In genomic region chr4:149563941-149564361, GRCm38 (mm10) we compare ENCODE assay signal across 8 mouse cellular contexts. TPM values are rescaled to one million over a fixed set of nuclear protein-coding genes. Genes with fewer than 3 reads are reported as not detected.
DNase-seq lines count a peak whose midpoint lies in the region; ATAC-seq and TF ChIP-seq lines count a peak whose summit lies in the region.

No protein-coding gene starts in this region.

- H3K27me3 ChIP-seq in heart, embryonic 12.5 days (replicated peaks), result no peaks in the 10 kb centered on the region
- no peaks in the 10 kb centered on the region for H3K27me3 ChIP-seq in stomach, embryonic 16.5 days (ENCODE audit: control insufficient read depth, insufficient read depth, low read length)
- H3K27me3 ChIP-seq in stomach, postnatal 0 days (ENCODE audit: control insufficient read depth, insufficient read depth, low read length), result no peaks in the 10 kb centered on the region
- H3K27me3 ChIP-seq in intestine, embryonic 15.5 days (replicated peaks), result no peaks in the 10 kb centered on the region

- peak overlapping the region; percentile 51 for H3K4me2 ChIP-seq in heart, embryonic 12.5 days
- H3K4me2 ChIP-seq in stomach, embryonic 16.5 days (ENCODE audit: low read depth, low read length), result peak overlapping the region; percentile 48
- no peak overlapping the region for H3K4me2 ChIP-seq in stomach, postnatal 0 days (replicated peaks; ENCODE audit: low read depth)
- peak overlapping the region; percentile 10; the same call in 1 of the 2 replicates for H3K4me2 ChIP-seq in intestine, embryonic 15.5 days (replicated peaks)

- peaks cover 57% of the 10 kb centered on the region for H3K4me1 ChIP-seq in heart, embryonic 12.5 days (replicated peaks)
- peaks cover 42% of the 10 kb centered on the region for H3K4me1 ChIP-seq in stomach, embryonic 16.5 days (ENCODE audit: control insufficient read depth, insufficient read depth, low read length)
- H3K4me1 ChIP-seq in stomach, postnatal 0 days (replicated peaks; ENCODE audit: control insufficient read depth, insufficient read depth), result 0 out of 2 replicates have a peak, but pooled peaks cover 4% of the 10 kb centered on the region
- peaks cover 47% of the 10 kb centered on the region for H3K4me1 ChIP-seq in intestine, embryonic 15.5 days (replicated peaks)

- ATAC-seq in heart, embryonic 12.5 days (ENCODE audit: insufficient number of reproducible peaks, low FRiP score), result peak; percentile 33; the same call in 1 of the 2 replicates
- ATAC-seq in stomach, embryonic 16.5 days (ENCODE audit: insufficient read depth, low FRiP score), result no peak
- no peak for ATAC-seq in stomach, postnatal 0 days (ENCODE audit: low FRiP score, low TSS enrichment)
- ATAC-seq in intestine, embryonic 15.5 days, result peak; percentile 48

- 0 out of 2 replicates have a peak overlapping the region, but pooled peaks have one; percentile 5 for H3K4me3 ChIP-seq in heart, embryonic 12.5 days
- H3K4me3 ChIP-seq in stomach, embryonic 16.5 days (replicated peaks; ENCODE audit: low read length), result no peak overlapping the region
- no peak overlapping the region for H3K4me3 ChIP-seq in stomach, postnatal 0 days (ENCODE audit: low read depth, low read length)
- no peak overlapping the region for H3K4me3 ChIP-seq in intestine, embryonic 15.5 days (replicated peaks)

- H3K9me3 ChIP-seq in heart, embryonic 12.5 days (replicated peaks), result no peaks in the 10 kb centered on the region
- H3K9me3 ChIP-seq in stomach, embryonic 16.5 days (replicated peaks; ENCODE audit: control insufficient read depth, low read length), result no peaks in the 10 kb centered on the region
- no peaks in the 10 kb centered on the region for H3K9me3 ChIP-seq in stomach, postnatal 0 days (ENCODE audit: control insufficient read depth, low read length)
- H3K9me3 ChIP-seq in intestine, embryonic 15.5 days, result no peaks in the 10 kb centered on the region

- 47% methylated on average over 10 of the region's 10 CpGs for WGBS in heart, embryonic 12.5 days
- WGBS in stomach, embryonic 16.5 days, result 66% methylated on average over 10 of the region's 10 CpGs
- 62% methylated on average over 10 of the region's 10 CpGs for WGBS in stomach, postnatal 0 days
- WGBS in intestine, embryonic 15.5 days, result 68% methylated on average over 10 of the region's 10 CpGs

- H3K9ac ChIP-seq in heart, embryonic 12.5 days, result no peak overlapping the region; the same call in 1 of the 2 replicates
- H3K9ac ChIP-seq in stomach, embryonic 16.5 days (ENCODE audit: low read length), result no peak overlapping the region; the same call in 1 of the 2 replicates
- no peak overlapping the region for H3K9ac ChIP-seq in stomach, postnatal 0 days (ENCODE audit: low read length)
- no peak overlapping the region for H3K9ac ChIP-seq in intestine, embryonic 15.5 days

- TF ChIP-seq CTCF in stomach, postnatal 0 days (IDR thresholded peaks at IDR 0.05; ENCODE audit: low read depth), result no peak

- H3K27ac ChIP-seq in heart, embryonic 12.5 days (ENCODE audit: poor library complexity, severe bottlenecking), result peak overlapping the region; percentile 44
- H3K27ac ChIP-seq in stomach, embryonic 16.5 days (ENCODE audit: low read length), result no peak overlapping the region; the same call in 1 of the 2 replicates
- H3K27ac ChIP-seq in stomach, postnatal 0 days (replicated peaks), result no peak overlapping the region
- peak overlapping the region; percentile 49 for H3K27ac ChIP-seq in intestine, embryonic 15.5 days

- H3K36me3 ChIP-seq in heart, embryonic 12.5 days, result peaks cover 15% of the 10 kb centered on the region
- peaks cover 4% of the 10 kb centered on the region; the same call in 1 of the 2 replicates for H3K36me3 ChIP-seq in stomach, embryonic 16.5 days (ENCODE audit: control insufficient read depth, insufficient read depth, low read length)
- no peaks in the 10 kb centered on the region for H3K36me3 ChIP-seq in stomach, postnatal 0 days (ENCODE audit: control insufficient read depth, insufficient read depth, low read length)
- 0 out of 2 replicates have a peak, but pooled peaks cover 4% of the 10 kb centered on the region for H3K36me3 ChIP-seq in intestine, embryonic 15.5 days

- no peak for DNase-seq in heart, adult 18-20 months
- no peak for DNase-seq in stomach, postnatal 0 days (ENCODE audit: low spot score)
- DNase-seq in testis, postnatal 14 days (ENCODE audit: low spot score), result peak; percentile 53
- no peak for DNase-seq in right cerebral cortex, adult 2 months (ENCODE audit: low spot score in 2 of 2)
- no peak for DNase-seq in layer of hippocampus, postnatal 36 days

- TF ChIP-seq EP300 in stomach, postnatal 0 days (optimal IDR thresholded peaks at IDR 0.05), result no peak

RNA-seq across cellular contexts. Expression of gene Clstn1, which starts 22.3 kb away (rescaled TPM):
- 38.3 and 38.9 TPM in 2 replicates for polyA plus RNA-seq in heart, embryonic 12.5 days (2016; fragmentation: Nextera tagmentation; extraction: Ambion mirVana)
- 10 to 100 TPM; 96.1 to 96.2 TPM for total RNA-seq in heart, adult 18-20 months (2021)
- 14.7 and 14.9 TPM in 2 replicates for polyA plus RNA-seq in stomach, embryonic 16.5 days (2015; fragmentation: Nextera tagmentation; extraction: Ambion mirVana)
- polyA plus RNA-seq in stomach, postnatal 0 days (2015; fragmentation: Nextera tagmentation; extraction: Ambion mirVana), result 28.6 and 30.5 TPM in 2 replicates
- polyA plus RNA-seq in intestine, embryonic 15.5 days (2015; fragmentation: Nextera tagmentation; extraction: Ambion mirVana), result 40.9 and 42.4 TPM in 2 replicates
- 100 to 1,000 TPM; 747 to 821 TPM for total RNA-seq in layer of hippocampus, postnatal 36 days (2021)

RNA-seq across cellular contexts. Expression of gene Ctnnbip1, which starts 45.9 kb away (rescaled TPM):
- polyA plus RNA-seq in heart, embryonic 12.5 days (2016; fragmentation: Nextera tagmentation; extraction: Ambion mirVana), result 38.5 and 39.3 TPM in 2 replicates
- total RNA-seq in heart, adult 18-20 months (2021), result 10 to 100 TPM; 24.2 to 25.1 TPM
- polyA plus RNA-seq in stomach, embryonic 16.5 days (2015; fragmentation: Nextera tagmentation; extraction: Ambion mirVana), result 56.2 and 57.3 TPM in 2 replicates
- 60.1 and 69.5 TPM in 2 replicates for polyA plus RNA-seq in stomach, postnatal 0 days (2015; fragmentation: Nextera tagmentation; extraction: Ambion mirVana)
- 41.7 and 43.8 TPM in 2 replicates for polyA plus RNA-seq in intestine, embryonic 15.5 days (2015; fragmentation: Nextera tagmentation; extraction: Ambion mirVana)
- total RNA-seq in layer of hippocampus, postnatal 36 days (2021), result 10 to 100 TPM; 33.6 to 37.4 TPM

Comparison
In these comparisons a context has a peak if more than half of its experiments do, and no peak if none do; other contexts are left out.
1. ATAC-seq: peak in heart, embryonic 12.5 days (single experiment) and intestine, embryonic 15.5 days (single experiment); none in stomach, embryonic 16.5 days (single experiment) and stomach, postnatal 0 days (single experiment).
2. H3K27ac ChIP-seq: peak in heart, embryonic 12.5 days (single experiment) and intestine, embryonic 15.5 days (single experiment); none in stomach, embryonic 16.5 days (single experiment) and stomach, postnatal 0 days (single experiment).